Mouse (Mus musculus): Measurements from ENCODE around the gene Olfr835.

Gene Olfr835

GRCm38 (mm10) chr9:19032435-19032834 is at the start of gene Olfr835:
TSS of gene Olfr835 (plus strand) at chr9:19032735.
- no peak for DNase-seq

- no peak for DNase-seq
Measured at GRCm38 (mm10) chr9:18987690-18988089, 44.8 kb upstream of the Olfr835 start, which contains the start of gene Olfr834. TSS of gene Olfr834 (plus strand) at chr9:18987990.

GRCm38 (mm10) chr9:19084986-19085385 is 52.5 kb downstream of the Olfr835 start:
- DNase-seq, result no peak

All from lung, adult 18-20 months (tissue).